Mouse (Mus musculus) MEL (cell line): ENCODE measurements around the gene Ube2z. TPM values are rescaled to one million over a fixed set of nuclear protein-coding genes. Genes with fewer than 3 reads are reported as not detected.

Source experiments
- DNase-seq: peaks from one replicate; pipeline ENCODE4 v3.0.0; 2011; ENCODE audit warnings: low read depth, low spot score
- H3K27ac ChIP-seq: 2 replicates; pipeline ENCODE4 v1.5.1; 2012; ENCODE audit warnings: low read depth, mild to moderate bottlenecking, control low read depth, low read length, moderate library complexity; ENCODE audit not compliant: control insufficient read depth
- H3K27me3 ChIP-seq, 2 experiments: fragments of 150-350 bp in 1 of 2; sonication (generic) in 1 of 2; 2 replicates each; pipeline ENCODE4 v1.6.1; 2012; ENCODE audit warnings: low read length in 2 of 2, mild to moderate bottlenecking in 2 of 2, improper control_type of control experiment in 1 of 2, moderate library complexity in 1 of 2; ENCODE audit not compliant: insufficient read depth in 2 of 2, control insufficient read depth in 1 of 2
- H3K36me3 ChIP-seq, 2 experiments: 2 replicates each; pipeline ENCODE4 v1.6.1; 2012 to 2014; ENCODE audit warnings: low read length in 2 of 2, improper control_type of control experiment in 1 of 2, inconsistent platforms in 1 of 2, mild to moderate bottlenecking in 1 of 2; ENCODE audit not compliant: insufficient read depth in 2 of 2, control insufficient read depth in 1 of 2
- H3K4me1 ChIP-seq, 2 experiments: fragments of 150-350 bp in 1 of 2; sonication (generic) in 1 of 2; 2 replicates each; pipeline ENCODE4 v1.6.1; 2012; ENCODE audit warnings: low read length in 2 of 2, improper control_type of control experiment in 1 of 2, mild to moderate bottlenecking in 1 of 2; ENCODE audit not compliant: insufficient read depth in 2 of 2, control insufficient read depth in 1 of 2
- H3K4me3 ChIP-seq, 2 experiments: fragments of 150-350 bp in 1 of 2; sonication (generic) in 1 of 2; 2 replicates each; pipeline ENCODE4 v1.5.1; 2012; ENCODE audit warnings: low read depth in 2 of 2, low read length in 2 of 2, mild to moderate bottlenecking in 2 of 2, moderate library complexity in 2 of 2, control low read depth in 1 of 2, improper control_type of control experiment in 1 of 2; ENCODE audit not compliant: control insufficient read depth in 1 of 2, insufficient read depth in 1 of 2
- H3K79me2 ChIP-seq: 2 replicates; pipeline ENCODE4 v1.6.1; 2012; ENCODE audit warnings: mild to moderate bottlenecking, low read length, moderate library complexity; ENCODE audit not compliant: control insufficient read depth, poor library complexity, insufficient read depth
- H3K9ac ChIP-seq: 2 replicates; pipeline ENCODE4 v1.6.1; 2012; ENCODE audit warnings: low read depth, mild to moderate bottlenecking, control low read depth, low read length, moderate library complexity; ENCODE audit not compliant: control insufficient read depth, poor library complexity, severe bottlenecking
- H3K9me3 ChIP-seq: fragments of 150-350 bp; sonication (generic); replicated peaks from 2 replicates; pipeline ENCODE4 v1.6.1; 2012; ENCODE audit warnings: mild to moderate bottlenecking, low read length, improper control_type of control experiment, moderate library complexity; ENCODE audit not compliant: insufficient read depth
- BHLHE40 ChIP-seq: IDR thresholded peaks from 2 replicates; pipeline ENCODE4 v1.6.1; 2012; ENCODE audit warnings: low read depth, mild to moderate bottlenecking, inconsistent platforms, low read length, improper control_type of control experiment, borderline replicate concordance
- CHD1 ChIP-seq: IDR thresholded peaks from 2 replicates; pipeline ENCODE4 v1.6.1; 2012; ENCODE audit warnings: low read depth, mild to moderate bottlenecking, inconsistent platforms, low read length, improper control_type of control experiment
- EP300 ChIP-seq, 2 experiments: IDR thresholded peaks; 2 replicates each; pipeline ENCODE4 v1.6.1; 2011; ENCODE audit warnings: improper control_type of control experiment in 2 of 2, low read length in 2 of 2, low read depth in 1 of 2, mild to moderate bottlenecking in 1 of 2
- ETS1 ChIP-seq: IDR thresholded peaks from 2 replicates; pipeline ENCODE4 v1.6.1; 2012; ENCODE audit warnings: low read depth, mild to moderate bottlenecking, inconsistent platforms, low read length, improper control_type of control experiment, moderate library complexity
- GABPA ChIP-seq: IDR thresholded peaks from 2 replicates; pipeline ENCODE4 v1.6.1; 2012; ENCODE audit warnings: low read depth, mild to moderate bottlenecking, inconsistent platforms, low read length, improper control_type of control experiment, moderate library complexity
- GATA1 ChIP-seq: IDR thresholded peaks from 2 replicates; pipeline ENCODE4 v1.6.1; 2011; ENCODE audit warnings: low read depth, low read length, improper control_type of control experiment
- JUND ChIP-seq: IDR thresholded peaks from 2 replicates; pipeline ENCODE4 v1.6.1; 2011; ENCODE audit warnings: low read depth, mild to moderate bottlenecking, improper control_type of control experiment, low read length
- KAT2A ChIP-seq: conservative IDR thresholded peaks from 2 replicates; pipeline ENCODE4 v1.6.1; 2012; ENCODE audit warnings: low read depth, low read length, improper control_type of control experiment, inconsistent platforms
- MAFK ChIP-seq: IDR thresholded peaks from 2 replicates; pipeline ENCODE4 v1.6.1; 2011; ENCODE audit warnings: low read depth, mild to moderate bottlenecking, low read length, improper control_type of control experiment, borderline replicate concordance
- MAZ ChIP-seq: IDR thresholded peaks from 2 replicates; pipeline ENCODE4 v1.6.1; 2012; ENCODE audit warnings: low read depth, mild to moderate bottlenecking, inconsistent platforms, low read length, improper control_type of control experiment
- MYB ChIP-seq: IDR thresholded peaks from 2 replicates; pipeline ENCODE4 v1.6.1; 2011; ENCODE audit warnings: mild to moderate bottlenecking, low read depth, low read length, improper control_type of control experiment
- NELFE ChIP-seq: IDR thresholded peaks from 2 replicates; pipeline ENCODE4 v1.6.1; 2011; ENCODE audit warnings: low read depth, low read length, improper control_type of control experiment
- POLR2AphosphoS2 ChIP-seq: IDR thresholded peaks from 2 replicates; pipeline ENCODE4 v1.6.1; 2011; ENCODE audit warnings: low read length, improper control_type of control experiment
- POLR2AphosphoS5 ChIP-seq: IDR thresholded peaks from 2 replicates; pipeline ENCODE4 v1.6.1; 2012; ENCODE audit warnings: low read depth, borderline replicate concordance, mild to moderate bottlenecking, inconsistent platforms, low read length, moderate library complexity, mixed read lengths
- RAD21 ChIP-seq: IDR thresholded peaks from 2 replicates; pipeline ENCODE4 v1.6.1; 2011; ENCODE audit warnings: mild to moderate bottlenecking, low read depth, low read length, improper control_type of control experiment
- RCOR1 ChIP-seq: IDR thresholded peaks from 2 replicates; pipeline ENCODE4 v1.6.1; 2012; ENCODE audit warnings: low read depth, mild to moderate bottlenecking, inconsistent platforms, low read length, improper control_type of control experiment
- SIN3A ChIP-seq: IDR thresholded peaks from 2 replicates; pipeline ENCODE4 v1.6.1; 2012; ENCODE audit warnings: low read length, improper control_type of control experiment, inconsistent platforms
- SMC3 ChIP-seq: IDR thresholded peaks from 2 replicates; pipeline ENCODE4 v1.6.1; 2011; ENCODE audit warnings: low read depth, low read length, improper control_type of control experiment
- TAL1 ChIP-seq: IDR thresholded peaks from 2 replicates; pipeline ENCODE4 v1.6.1; 2012; ENCODE audit warnings: mild to moderate bottlenecking, inconsistent platforms, low read length, moderate library complexity, mixed read lengths
- TCF12 ChIP-seq: IDR thresholded peaks from 2 replicates; pipeline ENCODE4 v1.6.1; 2014; ENCODE audit warnings: low read depth, mild to moderate bottlenecking, inconsistent platforms, low read length, improper control_type of control experiment, moderate library complexity
- UBTF ChIP-seq: IDR thresholded peaks from 2 replicates; pipeline ENCODE4 v1.6.1; 2012; ENCODE audit warnings: low read depth, mild to moderate bottlenecking, inconsistent platforms, low read length, improper control_type of control experiment, moderate library complexity, borderline replicate concordance; ENCODE audit not compliant: insufficient read depth
- USF1 ChIP-seq: IDR thresholded peaks from 2 replicates; pipeline ENCODE4 v1.6.1; 2014; ENCODE audit warnings: low read depth, mild to moderate bottlenecking, inconsistent platforms, low read length, improper control_type of control experiment, moderate library complexity
- USF2 ChIP-seq, 2 experiments: IDR thresholded peaks; 2 replicates each; pipeline ENCODE4 v1.6.1; 2011 to 2012; ENCODE audit warnings: improper control_type of control experiment in 2 of 2, low read length in 2 of 2, borderline replicate concordance in 1 of 2, inconsistent platforms in 1 of 2, low read depth in 1 of 2, mild to moderate bottlenecking in 1 of 2; ENCODE audit not compliant: insufficient read depth in 1 of 2
- ZNF384 ChIP-seq: IDR thresholded peaks from 2 replicates; pipeline ENCODE4 v1.6.1; 2012; ENCODE audit warnings: low read depth, mild to moderate bottlenecking, inconsistent platforms, low read length, improper control_type of control experiment
- polyA plus RNA-seq, 2 experiments: library from polyadenylated mRNA; stranded (reverse) in 1 of 2; unstranded in 1 of 2; fragments of >175 nt in 1 of 2; fragments of >200 nt in 1 of 2; gene quantifications; 2 replicates each; pipeline versions ENCODE4 v1.2.1 to v1.2.4; 2012; ENCODE audit warnings: low replicate concordance in 2 of 2, low read depth in 1 of 2; ENCODE audit not compliant: insufficient read length in 2 of 2, insufficient read depth in 1 of 2, missing spikeins in 1 of 2
- total RNA-seq: library from RNA; depleted of rRNA; stranded (reverse); fragments of 300-350 nt; gene quantifications from 2 replicates; pipeline ENCODE4 v1.2.3, GENCODE M21; 2012

The Ube2z gene
- total and polyA plus RNA-seq, 3 experiments: 56.8 to 58.5 TPM; not detected in 1

DNA sequence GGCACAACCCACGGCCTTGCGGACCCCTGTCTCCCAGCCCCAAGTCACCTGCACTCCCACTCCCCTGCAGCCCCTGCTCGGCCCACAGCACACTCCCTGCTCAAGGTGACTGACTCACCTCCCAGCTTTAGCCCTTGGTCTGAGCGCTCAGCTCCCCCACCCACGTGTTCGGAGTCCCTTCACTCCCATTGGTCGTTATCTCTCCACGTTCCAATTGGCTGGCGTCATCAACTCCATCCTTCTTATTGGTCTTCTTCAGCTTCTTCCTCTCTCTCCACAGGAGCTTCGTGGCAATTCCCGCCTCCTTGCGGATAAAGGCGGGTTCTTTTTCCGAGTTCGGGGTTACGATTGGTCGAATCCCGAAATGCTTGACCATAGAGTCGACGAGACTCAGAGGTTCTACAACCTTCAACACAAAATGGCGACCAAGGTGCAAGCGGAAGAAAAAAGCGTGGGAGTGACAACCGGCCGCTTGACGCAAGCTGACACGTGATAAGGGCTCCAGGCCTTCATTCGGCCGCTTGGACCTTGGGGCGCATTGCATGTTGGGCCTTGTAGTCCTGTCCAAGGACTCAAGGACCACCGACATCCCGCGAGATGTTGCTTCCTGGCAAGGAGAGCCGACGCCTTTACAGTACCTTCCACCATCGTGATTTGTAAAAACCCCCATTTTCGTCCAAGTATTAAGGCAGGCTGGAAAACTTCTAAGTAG, 10.5 kb upstream of the Ube2z start, which contains the start of gene Atp5g1 (continued):
- TF ChIP-seq USF1: peak; percentile 93
- no peak for TF ChIP-seq SMC3
- TF ChIP-seq BHLHE40: no peak
- TF ChIP-seq JUND: no peak
- peak; percentile 60 to 82; a peak in 3 of 4 replicates for TF ChIP-seq USF2 (IDR thresholded peaks at IDR 0.05; ENCODE audit: borderline replicate concordance in 1 of 2, insufficient read depth in 1 of 2, low read depth in 1 of 2, low read length in 2 of 2)
- TF ChIP-seq POLR2AphosphoS5: 0 out of 2 replicates have a peak, but pooled peaks have one; percentile 57
- 0 out of 2 replicates have a peak, but pooled peaks have one; percentile 10 for TF ChIP-seq ETS1
- peak; percentile 98 for TF ChIP-seq POLR2AphosphoS2
- TF ChIP-seq RCOR1: no peak
- no peak for TF ChIP-seq GABPA
- 0 out of 4 replicates have a peak, but pooled peaks of 1 of the 2 experiments have one; percentile 15 for TF ChIP-seq EP300 (IDR thresholded peaks at IDR 0.05; ENCODE audit: low read depth in 1 of 2, low read length in 2 of 2)
- peak; percentile 76 for TF ChIP-seq TCF12
- TF ChIP-seq NELFE: peak; percentile 98
- peak; percentile 92 for TF ChIP-seq KAT2A
- no peak for TF ChIP-seq MAFK
- TF ChIP-seq GATA1: peak; percentile 69
- TF ChIP-seq UBTF: no peak
- TF ChIP-seq MAZ: no peak; the same call in 1 of the 2 replicates
- no peak for TF ChIP-seq TAL1
- peak; percentile 73 for TF ChIP-seq ZNF384
- no peak for TF ChIP-seq RAD21
- TF ChIP-seq, all 39 proteins: peak for 22

DNA sequence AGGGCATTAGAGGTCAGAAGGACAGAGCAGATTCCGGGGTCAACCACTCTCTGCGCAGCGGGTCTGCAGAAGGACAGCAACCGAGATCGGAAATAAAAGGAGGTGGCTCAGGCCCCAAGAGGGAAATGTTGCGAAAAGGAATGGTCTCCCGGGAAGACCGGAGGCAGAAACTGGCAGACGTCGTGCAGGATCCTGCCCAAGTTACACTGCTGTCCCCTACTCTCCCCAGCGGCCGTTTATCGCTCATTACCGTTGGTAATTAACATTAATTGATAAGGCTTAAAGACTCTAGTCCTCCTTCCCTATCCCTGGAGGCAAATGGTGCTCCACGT, 10.0 kb upstream of the Ube2z start:
- Histone ChIP-seq H3K9me3 (no peaks in the 10 kb centered on the region), H3K36me3 (peaks cover 10 to 31% of the 10 kb centered on the region in 2 experiments), H3K4me1 (peaks cover 0 to 25% of the 10 kb centered on the region in 2 experiments; a peak in 3 of 4 replicates)

More for the DNA sequence above, 10.0 kb upstream of the Ube2z start:
- DNase-seq: no peak
- Histone ChIP-seq H3K27me3 (no peaks in the 10 kb centered on the region), H3K79me2 (peaks cover 24% of the 10 kb centered on the region), H3K4me3 (peak overlapping the region; percentile 61 to 83), H3K27ac (peak overlapping the region; percentile 69), H3K9ac (peak overlapping the region; percentile 81)
- 0 out of 2 replicates have a peak, but pooled peaks have one; percentile 56 for TF ChIP-seq MAZ
- no peak for TF ChIP-seq SIN3A
- TF ChIP-seq MYB: peak; percentile 78
- 0 out of 2 replicates have a peak, but pooled peaks have one; percentile 11 for TF ChIP-seq CHD1
